Mouse (Mus musculus): ENCODE results near the gene Prkce. TPM values are rescaled to one million over a fixed set of nuclear protein-coding genes. Genes with fewer than 3 reads are reported as not detected.

Prkce gene
- total RNA-seq, 1 experiment, result 1.7 TPM

GRCm38 (mm10) chr17:86415989-86416388 lies 248.4 kb downstream of the Prkce start:
- in situ Hi-C loops (cut with MboI; ENCODE audit: low sequenced_read_pairs in 2 of 2, unreplicated experiment in 2 of 2), result no loop called here
- Histone ChIP-seq H3K4me3 (ENCODE audit: insufficient read depth in 1 of 2, low read depth in 1 of 2, low read length in 2 of 2, poor library complexity in 1 of 2, severe bottlenecking in 1 of 2) (no peak overlapping the region), H3K36me3 (ENCODE audit: control insufficient read depth, insufficient read depth, low read length, poor library complexity, severe bottlenecking) (no peaks in the 10 kb centered on the region), H3K27ac (ENCODE audit: insufficient read depth, low read depth, low read length, poor library complexity, severe bottlenecking) (no peak overlapping the region), H3K4me1 (ENCODE audit: control insufficient read depth in 2 of 2, insufficient read depth in 2 of 2, low read length in 2 of 2, poor library complexity in 1 of 2) (no peaks in the 10 kb centered on the region), H3K9ac (ENCODE audit: insufficient read depth, low read depth, low read length, poor library complexity, severe bottlenecking) (no peak overlapping the region), H3K9me3 (ENCODE audit: control insufficient read depth, insufficient read depth, low read depth, low read length) (no peaks in the 10 kb centered on the region)
- TF ChIP-seq MAFK (IDR thresholded peaks at IDR 0.05; ENCODE audit: insufficient read depth, low read depth, low read length) (no peak), HCFC1 (IDR thresholded peaks at IDR 0.05; ENCODE audit: borderline replicate concordance, insufficient read depth, low read length) (no peak), ZC3H11A (IDR thresholded peaks at IDR 0.05; ENCODE audit: borderline replicate concordance, low read depth, low read length) (no peak), ZNF384 (IDR thresholded peaks at IDR 0.05; ENCODE audit: low read depth, low read length) (no peak), CHD2 (IDR thresholded peaks at IDR 0.05; ENCODE audit: low read depth, low read length) (no peak)
- no peak for DNase-seq (ENCODE audit: low read depth, low spot score)

- Histone ChIP-seq H3K9me3 (ENCODE audit: control insufficient read depth, insufficient read depth, low read depth, low read length) (no peaks in the 10 kb centered on the region), H3K27ac (ENCODE audit: insufficient read depth, low read depth, low read length, poor library complexity, severe bottlenecking) (no peak overlapping the region), H3K4me1 (ENCODE audit: control insufficient read depth in 2 of 2, insufficient read depth in 2 of 2, low read length in 2 of 2, poor library complexity in 1 of 2) (no peaks in the 10 kb centered on the region), H3K9ac (ENCODE audit: insufficient read depth, low read depth, low read length, poor library complexity, severe bottlenecking) (no peak overlapping the region), H3K36me3 (ENCODE audit: control insufficient read depth, insufficient read depth, low read length, poor library complexity, severe bottlenecking) (no peaks in the 10 kb centered on the region), H3K4me3 (ENCODE audit: insufficient read depth in 1 of 2, low read depth in 1 of 2, low read length in 2 of 2, poor library complexity in 1 of 2, severe bottlenecking in 1 of 2) (no peak overlapping the region)
- TF ChIP-seq ZC3H11A (IDR thresholded peaks at IDR 0.05; ENCODE audit: borderline replicate concordance, low read depth, low read length), result no peak
- no peak for TF ChIP-seq HCFC1 (IDR thresholded peaks at IDR 0.05; ENCODE audit: borderline replicate concordance, insufficient read depth, low read length)
- no peak for TF ChIP-seq MAFK (IDR thresholded peaks at IDR 0.05; ENCODE audit: insufficient read depth, low read depth, low read length)
- no peak for TF ChIP-seq CHD2 (IDR thresholded peaks at IDR 0.05; ENCODE audit: low read depth, low read length)
- TF ChIP-seq ZNF384 (IDR thresholded peaks at IDR 0.05; ENCODE audit: low read depth, low read length), result no peak
- in situ Hi-C loops (cut with MboI; ENCODE audit: low sequenced_read_pairs in 2 of 2, unreplicated experiment in 2 of 2), result no loop called here
- DNase-seq (ENCODE audit: low read depth, low spot score), result no peak
Observed at GRCm38 (mm10) chr17:86418334-86418733, 250.7 kb downstream of the Prkce start.

GRCm38 (mm10) chr17:86419199-86419598 lies 251.6 kb downstream of the Prkce start:
- Histone ChIP-seq H3K36me3 (ENCODE audit: control insufficient read depth, insufficient read depth, low read length, poor library complexity, severe bottlenecking) (no peaks in the 10 kb centered on the region), H3K4me1 (ENCODE audit: control insufficient read depth in 2 of 2, insufficient read depth in 2 of 2, low read length in 2 of 2, poor library complexity in 1 of 2) (no peaks in the 10 kb centered on the region), H3K4me3 (ENCODE audit: insufficient read depth in 1 of 2, low read depth in 1 of 2, low read length in 2 of 2, poor library complexity in 1 of 2, severe bottlenecking in 1 of 2) (no peak overlapping the region), H3K9me3 (ENCODE audit: control insufficient read depth, insufficient read depth, low read depth, low read length) (no peaks in the 10 kb centered on the region), H3K9ac (ENCODE audit: insufficient read depth, low read depth, low read length, poor library complexity, severe bottlenecking) (no peak overlapping the region), H3K27ac (ENCODE audit: insufficient read depth, low read depth, low read length, poor library complexity, severe bottlenecking) (no peak overlapping the region)
- in situ Hi-C loops (cut with MboI; ENCODE audit: low sequenced_read_pairs in 2 of 2, unreplicated experiment in 2 of 2), result no loop called here
- no peak for TF ChIP-seq CHD2 (IDR thresholded peaks at IDR 0.05; ENCODE audit: low read depth, low read length)
- TF ChIP-seq ZC3H11A (IDR thresholded peaks at IDR 0.05; ENCODE audit: borderline replicate concordance, low read depth, low read length), result no peak
- TF ChIP-seq MAFK (IDR thresholded peaks at IDR 0.05; ENCODE audit: insufficient read depth, low read depth, low read length), result no peak
- TF ChIP-seq HCFC1 (IDR thresholded peaks at IDR 0.05; ENCODE audit: borderline replicate concordance, insufficient read depth, low read length), result no peak
- TF ChIP-seq ZNF384 (IDR thresholded peaks at IDR 0.05; ENCODE audit: low read depth, low read length), result no peak
- DNase-seq (ENCODE audit: low read depth, low spot score), result no peak

- no peak for DNase-seq (ENCODE audit: low read depth, low spot score)
- Histone ChIP-seq H3K27ac (ENCODE audit: insufficient read depth, low read depth, low read length, poor library complexity, severe bottlenecking) (no peak overlapping the region), H3K4me1 (ENCODE audit: control insufficient read depth in 2 of 2, insufficient read depth in 2 of 2, low read length in 2 of 2, poor library complexity in 1 of 2) (no peaks in the 10 kb centered on the region), H3K36me3 (ENCODE audit: control insufficient read depth, insufficient read depth, low read length, poor library complexity, severe bottlenecking) (no peaks in the 10 kb centered on the region), H3K9me3 (ENCODE audit: control insufficient read depth, insufficient read depth, low read depth, low read length) (no peaks in the 10 kb centered on the region), H3K9ac (ENCODE audit: insufficient read depth, low read depth, low read length, poor library complexity, severe bottlenecking) (no peak overlapping the region), H3K4me3 (ENCODE audit: insufficient read depth in 1 of 2, low read depth in 1 of 2, low read length in 2 of 2, poor library complexity in 1 of 2, severe bottlenecking in 1 of 2) (no peak overlapping the region)
- in situ Hi-C loops (cut with MboI; ENCODE audit: low sequenced_read_pairs in 2 of 2, unreplicated experiment in 2 of 2), result no loop called here
- TF ChIP-seq MAFK (IDR thresholded peaks at IDR 0.05; ENCODE audit: insufficient read depth, low read depth, low read length), result no peak
- TF ChIP-seq ZC3H11A (IDR thresholded peaks at IDR 0.05; ENCODE audit: borderline replicate concordance, low read depth, low read length), result no peak
- no peak for TF ChIP-seq ZNF384 (IDR thresholded peaks at IDR 0.05; ENCODE audit: low read depth, low read length)
- TF ChIP-seq CHD2 (IDR thresholded peaks at IDR 0.05; ENCODE audit: low read depth, low read length), result no peak
- no peak for TF ChIP-seq HCFC1 (IDR thresholded peaks at IDR 0.05; ENCODE audit: borderline replicate concordance, insufficient read depth, low read length)
Observed at GRCm38 (mm10) chr17:86420646-86421338, 253.2 kb downstream of the Prkce start.
